Mouse (Mus musculus): ENCODE results near the gene Kbtbd2. TPM values are rescaled to one million over a fixed set of nuclear protein-coding genes. Genes with fewer than 3 reads are reported as not detected.
A peak's percentile ranks its signal among the peaks of the same experiment; 100 is the strongest.

The Kbtbd2 gene
- polyA plus RNA-seq, 1 experiment: 99.1 TPM

DNA sequence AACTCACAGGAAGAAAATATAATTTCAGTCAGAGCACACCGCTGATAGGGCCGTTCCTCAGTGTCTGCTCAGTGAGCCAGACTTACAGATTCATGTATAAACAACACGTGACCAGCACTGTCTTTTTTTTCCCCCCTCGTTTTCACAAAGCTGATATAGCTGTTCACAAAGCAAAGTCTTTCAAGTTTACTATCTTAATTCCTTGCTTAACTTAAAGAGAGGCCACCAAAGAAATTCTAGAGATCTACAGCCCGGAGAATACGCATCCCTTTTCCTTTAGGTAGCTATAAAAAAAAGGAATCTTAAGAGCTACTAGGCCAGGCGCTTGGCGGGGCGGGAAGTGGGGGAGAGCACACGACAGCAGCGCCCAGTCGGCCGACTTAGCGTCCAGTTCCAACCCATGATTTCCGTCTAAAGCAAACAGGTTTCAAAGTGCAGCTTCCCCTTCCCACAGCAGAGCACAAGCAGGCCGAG, 908 bp downstream of the Kbtbd2 start:
- Histone ChIP-seq H3K4me1 (ENCODE audit: control insufficient read depth, insufficient read depth, low read length) (peaks cover 8% of the 10 kb centered on the region), H3K4me3 (ENCODE audit: low read depth, low read length) (peak overlapping the region; percentile 84), H3K9me3 (replicated peaks; ENCODE audit: control insufficient read depth, insufficient read depth, low read length, poor library complexity, severe bottlenecking) (no peaks in the 10 kb centered on the region), H3K9ac (ENCODE audit: low read depth, poor library complexity, severe bottlenecking) (peak overlapping the region; percentile 97), H3K27me3 (ENCODE audit: control insufficient read depth, insufficient read depth, low read length, poor library complexity, severe bottlenecking) (no peaks in the 10 kb centered on the region), H3K36me3 (ENCODE audit: control insufficient read depth, insufficient read depth, low read length, poor library complexity, severe bottlenecking) (no peaks in the 10 kb centered on the region), H3K27ac (ENCODE audit: insufficient read depth, low read length) (peak overlapping the region; percentile 55)
- no peak for TF ChIP-seq CTCF (IDR thresholded peaks at IDR 0.05; ENCODE audit: low read depth, low read length)
- TF ChIP-seq EP300 (IDR thresholded peaks at IDR 0.05; ENCODE audit: insufficient read depth, low read depth, low read length): no peak
- no peak for TF ChIP-seq POLR2A (IDR thresholded peaks at IDR 0.05; ENCODE audit: insufficient read depth, low read length)

DNA sequence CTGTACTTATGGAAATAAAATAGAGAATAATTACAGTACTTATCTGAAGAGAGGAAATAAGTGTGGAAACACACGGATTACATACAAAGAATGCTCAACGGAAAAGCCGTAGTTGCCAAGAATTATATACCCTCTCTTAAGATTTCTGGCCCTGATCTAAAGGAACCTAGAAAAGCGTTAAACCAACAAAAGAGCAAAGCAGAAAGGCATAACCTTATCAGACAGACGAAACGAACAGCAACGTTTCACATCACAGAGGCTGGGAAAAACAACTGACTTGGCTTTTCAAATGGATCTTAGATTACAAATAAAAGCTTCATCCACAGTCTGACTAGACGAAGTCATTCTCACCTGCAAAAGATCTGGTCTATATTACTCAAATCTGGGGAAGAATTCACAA, 1.4 kb downstream of the Kbtbd2 start:
- peak overlapping the region; percentile 84 for H3K4me3 ChIP-seq (ENCODE audit: low read depth, low read length)
- no peaks in the 10 kb centered on the region for H3K9me3 ChIP-seq (replicated peaks; ENCODE audit: control insufficient read depth, insufficient read depth, low read length, poor library complexity, severe bottlenecking)
- H3K36me3 ChIP-seq (ENCODE audit: control insufficient read depth, insufficient read depth, low read length, poor library complexity, severe bottlenecking): no peaks in the 10 kb centered on the region
- H3K9ac ChIP-seq (ENCODE audit: low read depth, poor library complexity, severe bottlenecking): peak overlapping the region; percentile 97
- H3K4me1 ChIP-seq (ENCODE audit: control insufficient read depth, insufficient read depth, low read length): peaks cover 7% of the 10 kb centered on the region
- TF ChIP-seq EP300 (IDR thresholded peaks at IDR 0.05; ENCODE audit: insufficient read depth, low read depth, low read length): no peak
- TF ChIP-seq CTCF (IDR thresholded peaks at IDR 0.05; ENCODE audit: low read depth, low read length): no peak
- TF ChIP-seq POLR2A (IDR thresholded peaks at IDR 0.05; ENCODE audit: insufficient read depth, low read length): no peak
- peak overlapping the region; percentile 55 for H3K27ac ChIP-seq (ENCODE audit: insufficient read depth, low read length)
- no peaks in the 10 kb centered on the region for H3K27me3 ChIP-seq (ENCODE audit: control insufficient read depth, insufficient read depth, low read length, poor library complexity, severe bottlenecking)

DNA sequence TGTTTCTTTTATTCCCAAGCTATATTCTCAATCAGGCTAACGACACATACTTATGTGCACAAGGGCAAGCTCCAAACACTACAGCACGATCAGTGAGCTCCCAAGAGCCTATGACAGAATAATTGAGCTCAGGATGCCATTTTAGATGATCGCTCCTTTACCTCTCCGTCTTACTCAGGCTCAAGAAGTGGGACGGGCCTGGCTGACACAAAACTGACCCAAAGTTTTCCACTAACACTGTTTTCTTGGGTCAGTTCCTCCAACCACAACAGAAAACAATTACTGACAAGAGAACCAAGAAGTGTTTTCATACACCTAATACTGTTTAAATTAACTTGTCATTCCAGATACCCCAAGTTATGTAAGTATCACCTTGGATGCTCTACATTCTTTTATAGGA, 2.8 kb downstream of the Kbtbd2 start:
- H3K4me3 ChIP-seq (ENCODE audit: low read depth, low read length): no peak overlapping the region

DNA sequence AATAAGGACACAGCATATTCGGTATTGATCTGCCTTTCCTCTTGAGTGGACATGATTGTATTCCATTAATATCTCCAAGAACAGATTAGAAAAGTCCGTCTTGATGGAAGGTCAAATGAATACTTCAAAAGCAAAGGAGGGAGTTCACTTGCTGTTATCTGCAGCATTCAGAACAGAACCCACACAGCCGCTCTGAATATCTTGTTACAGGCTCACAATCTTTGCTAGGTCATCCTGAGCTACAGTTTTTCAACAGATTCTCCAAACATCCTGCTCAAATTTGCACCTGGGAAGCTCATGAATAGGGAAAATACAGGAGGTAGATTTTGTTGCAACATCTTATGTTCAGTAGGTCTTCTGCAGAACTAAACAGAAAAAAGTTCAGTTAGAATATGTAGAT, 8.3 kb downstream of the Kbtbd2 start:
- no peaks in the 10 kb centered on the region for H3K9me3 ChIP-seq (replicated peaks; ENCODE audit: control insufficient read depth, insufficient read depth, low read length, poor library complexity, severe bottlenecking)
- H3K4me3 ChIP-seq (ENCODE audit: low read depth, low read length): no peak overlapping the region
- peaks cover 6% of the 10 kb centered on the region for H3K4me1 ChIP-seq (ENCODE audit: control insufficient read depth, insufficient read depth, low read length)
- peaks cover 25% of the 10 kb centered on the region for H3K36me3 ChIP-seq (ENCODE audit: control insufficient read depth, insufficient read depth, low read length, poor library complexity, severe bottlenecking)
- H3K27me3 ChIP-seq (ENCODE audit: control insufficient read depth, insufficient read depth, low read length, poor library complexity, severe bottlenecking): no peaks in the 10 kb centered on the region
- no peak overlapping the region for H3K9ac ChIP-seq (ENCODE audit: low read depth, poor library complexity, severe bottlenecking)
- no peak overlapping the region for H3K27ac ChIP-seq (ENCODE audit: insufficient read depth, low read length)
- TF ChIP-seq CTCF (IDR thresholded peaks at IDR 0.05; ENCODE audit: low read depth, low read length): no peak
- TF ChIP-seq EP300 (IDR thresholded peaks at IDR 0.05; ENCODE audit: insufficient read depth, low read depth, low read length): no peak
- no peak for TF ChIP-seq POLR2A (IDR thresholded peaks at IDR 0.05; ENCODE audit: insufficient read depth, low read length)

More for the DNA sequence above, 2.8 kb downstream of the Kbtbd2 start:
- Histone ChIP-seq H3K27me3 (ENCODE audit: control insufficient read depth, insufficient read depth, low read length, poor library complexity, severe bottlenecking) (no peaks in the 10 kb centered on the region), H3K9me3 (replicated peaks; ENCODE audit: control insufficient read depth, insufficient read depth, low read length, poor library complexity, severe bottlenecking) (no peaks in the 10 kb centered on the region), H3K27ac (ENCODE audit: insufficient read depth, low read length) (no peak overlapping the region), H3K4me1 (ENCODE audit: control insufficient read depth, insufficient read depth, low read length) (peaks cover 6% of the 10 kb centered on the region), H3K9ac (ENCODE audit: low read depth, poor library complexity, severe bottlenecking) (no peak overlapping the region), H3K36me3 (ENCODE audit: control insufficient read depth, insufficient read depth, low read length, poor library complexity, severe bottlenecking) (no peaks in the 10 kb centered on the region)
- TF ChIP-seq EP300 (IDR thresholded peaks at IDR 0.05; ENCODE audit: insufficient read depth, low read depth, low read length) (no peak), POLR2A (IDR thresholded peaks at IDR 0.05; ENCODE audit: insufficient read depth, low read length) (no peak), CTCF (IDR thresholded peaks at IDR 0.05; ENCODE audit: low read depth, low read length) (no peak)

DNA sequence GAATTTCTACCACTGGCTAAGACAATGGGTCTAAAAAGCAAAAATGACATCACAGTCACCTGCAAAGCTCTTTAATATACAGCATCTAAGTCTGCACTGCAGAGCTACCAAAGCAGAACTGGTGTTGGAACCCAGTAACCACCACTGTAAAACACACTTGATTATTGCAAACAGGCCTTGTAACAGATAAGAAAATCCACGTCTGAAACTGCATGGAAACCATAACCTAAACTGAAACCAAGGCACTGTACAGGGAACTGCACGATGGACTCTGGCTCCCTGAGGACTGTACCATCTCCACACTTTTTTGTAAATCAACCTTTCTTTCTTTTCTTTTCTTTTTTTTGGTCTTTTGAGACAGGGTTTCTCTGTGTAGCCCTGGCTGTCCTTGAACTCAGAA, 9.9 kb downstream of the Kbtbd2 start:
- H3K4me3 ChIP-seq (ENCODE audit: low read depth, low read length): no peak overlapping the region
- H3K4me1 ChIP-seq (ENCODE audit: control insufficient read depth, insufficient read depth, low read length): peaks cover 3% of the 10 kb centered on the region
- no peak overlapping the region for H3K9ac ChIP-seq (ENCODE audit: low read depth, poor library complexity, severe bottlenecking)
- no peaks in the 10 kb centered on the region for H3K27me3 ChIP-seq (ENCODE audit: control insufficient read depth, insufficient read depth, low read length, poor library complexity, severe bottlenecking)
- TF ChIP-seq EP300 (IDR thresholded peaks at IDR 0.05; ENCODE audit: insufficient read depth, low read depth, low read length) (no peak), POLR2A (IDR thresholded peaks at IDR 0.05; ENCODE audit: insufficient read depth, low read length) (no peak), CTCF (IDR thresholded peaks at IDR 0.05; ENCODE audit: low read depth, low read length) (no peak)
- H3K36me3 ChIP-seq (ENCODE audit: control insufficient read depth, insufficient read depth, low read length, poor library complexity, severe bottlenecking): peaks cover 31% of the 10 kb centered on the region
- no peak overlapping the region for H3K27ac ChIP-seq (ENCODE audit: insufficient read depth, low read length)
- H3K9me3 ChIP-seq (replicated peaks; ENCODE audit: control insufficient read depth, insufficient read depth, low read length, poor library complexity, severe bottlenecking): no peaks in the 10 kb centered on the region

DNA sequence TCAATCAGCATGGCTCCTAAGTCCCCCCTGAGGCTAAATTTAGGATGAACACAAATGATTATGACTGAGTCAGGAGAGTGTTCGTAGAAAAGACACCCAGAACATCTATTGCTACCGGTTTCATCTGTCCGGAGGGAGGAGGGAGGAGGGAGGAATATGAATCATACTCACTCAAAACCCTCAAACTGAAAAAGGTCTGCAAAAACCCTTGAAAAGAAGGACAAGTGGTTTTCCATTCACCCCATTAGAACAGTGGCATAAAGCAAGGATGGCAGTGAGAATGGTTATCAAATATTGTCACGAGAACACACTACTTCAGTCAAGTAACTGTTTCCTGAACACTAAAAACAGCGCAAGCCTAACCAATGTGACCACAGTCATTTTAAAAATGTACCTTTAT, 12.5 kb downstream of the Kbtbd2 start:
- no peak for TF ChIP-seq POLR2A (IDR thresholded peaks at IDR 0.05; ENCODE audit: insufficient read depth, low read length)
- TF ChIP-seq EP300 (IDR thresholded peaks at IDR 0.05; ENCODE audit: insufficient read depth, low read depth, low read length): no peak
- no peak for TF ChIP-seq CTCF (IDR thresholded peaks at IDR 0.05; ENCODE audit: low read depth, low read length)
- H3K9me3 ChIP-seq (replicated peaks; ENCODE audit: control insufficient read depth, insufficient read depth, low read length, poor library complexity, severe bottlenecking): no peaks in the 10 kb centered on the region
- no peak overlapping the region for H3K27ac ChIP-seq (ENCODE audit: insufficient read depth, low read length)
- peaks cover 43% of the 10 kb centered on the region for H3K36me3 ChIP-seq (ENCODE audit: control insufficient read depth, insufficient read depth, low read length, poor library complexity, severe bottlenecking)
- no peaks in the 10 kb centered on the region for H3K27me3 ChIP-seq (ENCODE audit: control insufficient read depth, insufficient read depth, low read length, poor library complexity, severe bottlenecking)
- H3K4me3 ChIP-seq (ENCODE audit: low read depth, low read length): no peak overlapping the region
- peaks cover under 1% of the 10 kb centered on the region for H3K4me1 ChIP-seq (ENCODE audit: control insufficient read depth, insufficient read depth, low read length)
- no peak overlapping the region for H3K9ac ChIP-seq (ENCODE audit: low read depth, poor library complexity, severe bottlenecking)

Data from ES-Bruce4 (cell line).